In the genomic region with DNA sequence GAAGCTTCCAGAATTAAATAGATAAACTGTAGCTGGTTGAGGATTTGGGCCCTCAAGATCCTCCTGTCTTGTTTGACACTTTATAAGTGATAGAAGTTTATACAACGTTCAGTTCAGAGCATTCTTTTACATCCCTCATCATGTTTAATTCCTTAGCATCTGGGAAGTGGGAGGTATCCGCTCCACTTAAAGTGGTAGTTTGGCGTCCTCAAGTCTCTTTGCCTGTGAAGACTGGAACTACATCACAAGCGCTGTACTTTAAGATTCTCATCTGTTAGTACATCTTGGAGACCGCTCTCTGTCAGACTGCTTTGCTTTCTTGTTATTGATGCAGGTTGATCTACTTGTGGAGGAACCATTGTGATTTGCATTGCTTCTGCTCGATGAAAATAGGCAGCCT, we compare ENCODE assay signal across 21 mouse cellular contexts.
A peak's percentile ranks its signal among the peaks of the same experiment; 100 is the strongest.
DNase-seq lines count a peak whose midpoint lies in the region; ATAC-seq lines count a peak whose summit lies in the region.
"Had no signal": no experiment of that assay in that cellular context is flagged by ENCODE, and none has a peak within 500 bp of the region (broad histone marks: within the 10 kb centered on the region; RNA-seq: fewer than 3 reads in every experiment).

No protein-coding gene starts in this region.

- ATAC-seq in frontal cortex, adult (ENCODE audit: low TSS enrichment) = peak; percentile 92
- no peak for ATAC-seq in granulocyte monocyte progenitor cell, adult 5-6 weeks (replicated peaks; ENCODE audit: poor library complexity, severe bottlenecking)
- ATAC-seq: activated CD4-positive, CD25-positive, alpha-beta regulatory T cell, adult 4 months; CD4-positive, CD25-positive, alpha-beta regulatory T cell, adult 4 months; Patski had no signal

- intact Hi-C loops in heart, postnatal 14 days (cut with DNase I) = no loop called here

- no peak for DNase-seq in frontal cortex, postnatal 10 days (ENCODE audit: low spot score in 2 of 2)
- DNase-seq in heart, adult 11 months = peak; percentile 36
- no peak for DNase-seq in heart, postnatal 14 days
- DNase-seq in brain, adult 2 months (ENCODE audit: low read depth, low spot score) = peak; percentile 52
- DNase-seq in telencephalon, adult 2 months (ENCODE audit: low read depth, low spot score) = peak; percentile 34
- DNase-seq in layer of hippocampus, adult 9-11 months = no peak
- DNase-seq: adrenal gland, adult 2 months; adrenal gland, adult 8-10 months; adrenal gland, postnatal 10 days; adrenal gland, postnatal 14 days; adrenal gland, postnatal 25 days; adrenal gland, postnatal 36 days; B cell, adult 2 months; cerebellum, adult 11 months; cerebellum, adult 11-12 months; cerebellum, adult 18-20 months had no signal

Comparison
In these comparisons a context has a peak if more than half of its experiments do, and no peak if none do; other contexts are left out.
1. DNase-seq: peak in heart, adult 11 months (single experiment), brain, adult 2 months (single experiment) and telencephalon, adult 2 months (single experiment); none in frontal cortex, postnatal 10 days (0 of 2), heart, postnatal 14 days (0 of 2) and layer of hippocampus, adult 9-11 months (single experiment).